Comparison of ENCODE assay signal across 8 mouse cellular contexts in the genomic region with DNA sequence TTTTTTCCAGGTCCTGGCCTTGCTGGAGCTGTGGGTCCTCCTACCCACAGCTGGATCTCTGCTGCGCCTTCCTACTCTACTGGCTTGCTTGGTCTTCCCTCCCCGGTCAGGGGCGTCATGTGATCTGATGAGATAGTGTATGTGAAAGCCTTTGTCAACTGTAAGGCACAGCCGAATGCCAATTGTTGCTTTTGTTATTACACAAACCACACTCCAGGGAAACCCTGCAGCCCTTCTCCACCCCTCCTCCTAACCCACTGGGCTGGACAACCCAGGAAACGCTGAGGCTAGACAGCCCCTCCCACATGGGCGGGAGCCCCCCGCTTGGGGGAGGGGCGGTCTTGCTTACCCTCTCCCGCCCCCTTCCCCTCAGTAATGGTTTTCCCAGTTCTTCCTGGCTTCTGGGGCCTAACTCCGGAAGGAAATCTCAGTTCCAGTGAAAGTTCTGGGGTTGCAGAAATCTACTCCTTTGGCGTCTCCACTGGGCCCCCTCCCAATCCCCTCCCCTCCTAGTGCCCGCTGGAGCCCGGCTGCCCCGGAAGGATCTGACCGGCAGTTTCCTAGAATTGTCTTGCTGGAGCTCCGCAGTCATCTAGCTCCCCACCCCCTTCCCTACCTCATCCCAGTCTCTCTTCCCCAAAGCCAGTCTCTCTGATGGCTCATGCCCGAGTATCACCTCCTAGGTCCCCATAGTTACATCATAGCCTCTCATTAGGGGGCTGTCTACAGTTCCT. TPM values are rescaled to one million over a fixed set of nuclear protein-coding genes. Genes with fewer than 3 reads are reported as not detected.
DNase-seq lines count a peak whose midpoint lies in the region; ATAC-seq lines count a peak whose summit lies in the region.

No protein-coding gene starts in this region.

- H3K4me2 ChIP-seq in hindbrain, embryonic 12.5 days (replicated peaks), result peak overlapping the region; percentile 58
- H3K4me2 ChIP-seq in lung, embryonic 16.5 days (ENCODE audit: low read depth, low read length), result peak overlapping the region; percentile 52

- peak; percentile 95 for ATAC-seq in hindbrain, embryonic 12.5 days (ENCODE audit: low FRiP score)
- ATAC-seq in lung, embryonic 16.5 days (ENCODE audit: low read depth), result peak; percentile 96

- H3K4me1 ChIP-seq in hindbrain, embryonic 12.5 days, result peaks cover 14% of the 10 kb centered on the region
- H3K4me1 ChIP-seq in lung, embryonic 16.5 days (replicated peaks; ENCODE audit: control insufficient read depth, insufficient read depth, low read length), result peaks cover 10% of the 10 kb centered on the region

- H3K4me3 ChIP-seq in hindbrain, embryonic 12.5 days, result peak overlapping the region; percentile 29
- peak overlapping the region; percentile 35 for H3K4me3 ChIP-seq in lung, embryonic 16.5 days (ENCODE audit: low read length)

- peak overlapping the region; percentile 41; the same call in 1 of the 2 replicates for H3K9ac ChIP-seq in hindbrain, embryonic 12.5 days
- peak overlapping the region; percentile 54 for H3K9ac ChIP-seq in lung, embryonic 16.5 days (ENCODE audit: low read length)

- peak overlapping the region; percentile 83 for H3K27ac ChIP-seq in hindbrain, embryonic 12.5 days
- peak overlapping the region; percentile 95 for H3K27ac ChIP-seq in lung, embryonic 16.5 days (ENCODE audit: low read length)

- no peaks in the 10 kb centered on the region for H3K36me3 ChIP-seq in hindbrain, embryonic 12.5 days
- no peaks in the 10 kb centered on the region for H3K36me3 ChIP-seq in lung, embryonic 16.5 days (ENCODE audit: control insufficient read depth, insufficient read depth, low read length)

- 1% methylated on average over 17 of the region's 17 CpGs for WGBS in hindbrain, embryonic 12.5 days
- 1% methylated on average over 17 of the region's 17 CpGs for WGBS in lung, embryonic 16.5 days

- H3K9me3 ChIP-seq in hindbrain, embryonic 12.5 days (replicated peaks), result no peaks in the 10 kb centered on the region
- peaks cover 3% of the 10 kb centered on the region; the same call in 1 of the 2 replicates for H3K9me3 ChIP-seq in lung, embryonic 16.5 days (ENCODE audit: control insufficient read depth, low read length)

- DNase-seq in Muller cell, postnatal 12 days (ENCODE audit: inconsistent ontology term), result peak; percentile 92
- DNase-seq in cerebellum, adult 9-11 months, result peak; percentile 39
- DNase-seq in frontal cortex, postnatal 14 days (ENCODE audit: low spot score in 2 of 2), result peak; percentile 54 to 66
- DNase-seq in layer of hippocampus, postnatal 10 days (ENCODE audit: low spot score in 2 of 2), result peak; percentile 65 to 78
- DNase-seq in ovary, postnatal 14 days (ENCODE audit: low spot score), result peak; percentile 82
- DNase-seq in urinary bladder, postnatal 25 days (ENCODE audit: low spot score), result peak; percentile 64

- H3K27me3 ChIP-seq in hindbrain, embryonic 12.5 days, result no peaks in the 10 kb centered on the region
- H3K27me3 ChIP-seq in lung, embryonic 16.5 days (ENCODE audit: control insufficient read depth, insufficient read depth, low read depth, low read length), result no peaks in the 10 kb centered on the region

RNA-seq across cellular contexts. Expression of a gene that starts 13.1 kb away (rescaled TPM):
- 40.5 and 44.3 TPM in 2 replicates for polyA plus RNA-seq in hindbrain, embryonic 12.5 days (2016; fragmentation: Nextera tagmentation; extraction: Ambion mirVana)
- total RNA-seq in layer of hippocampus, postnatal 10 days (2021), result 10 to 100 TPM; 59.6 to 61.2 TPM
- 28.7 and 28.8 TPM in 2 replicates for polyA plus RNA-seq in lung, embryonic 16.5 days (2015; fragmentation: Nextera tagmentation; extraction: Ambion mirVana)

RNA-seq across cellular contexts. Expression of a gene that starts 19.1 kb away (rescaled TPM):
- 3.8 and 4.1 TPM in 2 replicates for polyA plus RNA-seq in hindbrain, embryonic 12.5 days (2016; fragmentation: Nextera tagmentation; extraction: Ambion mirVana)
- 1 to 10 TPM; 5.2 to 6.6 TPM for total RNA-seq in layer of hippocampus, postnatal 10 days (2021)
- 24.3 and 25.0 TPM in 2 replicates for polyA plus RNA-seq in lung, embryonic 16.5 days (2015; fragmentation: Nextera tagmentation; extraction: Ambion mirVana)

RNA-seq across cellular contexts. Expression of a gene that starts 29.4 kb away (rescaled TPM):
- polyA plus RNA-seq in hindbrain, embryonic 12.5 days (2016; fragmentation: Nextera tagmentation; extraction: Ambion mirVana), result 292 and 310 TPM in 2 replicates
- 100 to 1,000 TPM; 107 to 109 TPM for total RNA-seq in layer of hippocampus, postnatal 10 days (2021)
- 171 and 189 TPM in 2 replicates for polyA plus RNA-seq in lung, embryonic 16.5 days (2015; fragmentation: Nextera tagmentation; extraction: Ambion mirVana)

RNA-seq across cellular contexts. Expression of a gene that starts 44.3 kb away (rescaled TPM):
- 80.6 and 89.5 TPM in 2 replicates for polyA plus RNA-seq in hindbrain, embryonic 12.5 days (2016; fragmentation: Nextera tagmentation; extraction: Ambion mirVana)
- 10 to 100 TPM; 43.8 to 46.3 TPM for total RNA-seq in layer of hippocampus, postnatal 10 days (2021)
- 86.4 and 88.5 TPM in 2 replicates for polyA plus RNA-seq in lung, embryonic 16.5 days (2015; fragmentation: Nextera tagmentation; extraction: Ambion mirVana)

RNA-seq across cellular contexts. Expression of a gene that starts 56.8 kb away (rescaled TPM):
- polyA plus RNA-seq in hindbrain, embryonic 12.5 days (2016; fragmentation: Nextera tagmentation; extraction: Ambion mirVana), result 32.9 and 35.3 TPM in 2 replicates
- 10 to 100 TPM; 18.6 to 21.5 TPM for total RNA-seq in layer of hippocampus, postnatal 10 days (2021)
- polyA plus RNA-seq in lung, embryonic 16.5 days (2015; fragmentation: Nextera tagmentation; extraction: Ambion mirVana), result 20.7 and 21.7 TPM in 2 replicates

Comparison
In these comparisons a context has a peak if more than half of its experiments do, and no peak if none do; other contexts are left out.
1. Peak in every context shown above with its lines: DNase-seq, ATAC-seq, H3K4me3 ChIP-seq and H3K27ac ChIP-seq.
2. DNase-seq: peak in every context shown above with its lines; median percentile 92 in Muller cell, postnatal 12 days; 82 in ovary, postnatal 14 days; 72 in layer of hippocampus, postnatal 10 days; 64 in urinary bladder, postnatal 25 days; 60 in frontal cortex, postnatal 14 days; 39 in cerebellum, adult 9-11 months.